Mouse (Mus musculus) macrophage (primary cell): ENCODE data around the gene Zdhhc17. TPM values are rescaled to one million over a fixed set of nuclear protein-coding genes. Genes with fewer than 3 reads are reported as not detected.

Source experiments
- H3K27ac ChIP-seq: fragments of 350-480 bp; formaldehyde crosslinking; 2 replicates; pipeline ENCODE4 v1.9.0; 2021
- H3K36me3 ChIP-seq: fragments of 350-480 bp; formaldehyde crosslinking; 2 replicates; pipeline ENCODE4 v1.9.0; 2021; ENCODE audit errors: inconsistent target
- H3K4me3 ChIP-seq: fragments of 350-480 bp; formaldehyde crosslinking; 2 replicates; pipeline ENCODE4 v1.9.0; 2021; ENCODE audit errors: inconsistent target
- H3K79me2 ChIP-seq: fragments of 350-480 bp; formaldehyde crosslinking; 2 replicates; pipeline ENCODE4 v1.9.0; 2021; ENCODE audit errors: inconsistent target
- WGBS: methylation state at CpG from one replicate; pipeline ENCODE4 v1.1.7; 2026; ENCODE audit warnings: inconsistent platforms; ENCODE audit not compliant: missing documents; 5-methylcytosine and 5-hydroxymethylcytosine counted together
- polyA plus RNA-seq: library from polyadenylated mRNA; stranded (reverse); fragments of 250-400 nt; gene quantifications from 3 replicates; pipeline ENCODE4 v1.2.4, GENCODE M21; 2018; ENCODE audit warnings: inconsistent platforms

Zdhhc17 gene
- polyA plus RNA-seq, 1 experiment from 2014 or later = 8.6 TPM

GRCm38 (mm10) chr10:111013265-111013664, 3.3 kb upstream of the Zdhhc17 start:
- WGBS = 93% methylated on average over 3 of the region's 3 CpGs
- Histone ChIP-seq H3K79me2 (peaks cover 11% of the 10 kb centered on the region; the same call in 1 of the 2 replicates), H3K27ac (no peak overlapping the region)

GRCm38 (mm10) chr10:111012496-111013038, 2.6 kb upstream of the Zdhhc17 start:
- Histone ChIP-seq H3K79me2 (peaks cover 18% of the 10 kb centered on the region), H3K36me3 (no peaks in the 10 kb centered on the region)
- WGBS = 91% methylated on average over 5 of the region's 5 CpGs

More at GRCm38 (mm10) chr10:111013265-111013664, 3.3 kb upstream of the Zdhhc17 start:
- H3K36me3 ChIP-seq = no peaks in the 10 kb centered on the region
- no peak overlapping the region for H3K4me3 ChIP-seq

GRCm38 (mm10) chr10:111011226-111011765, 1.4 kb upstream of the Zdhhc17 start:
- H3K27ac ChIP-seq = 0 out of 2 replicates have a peak overlapping the region, but pooled peaks have one; percentile 16
- peak overlapping the region; percentile 73 for H3K4me3 ChIP-seq
- no peaks in the 10 kb centered on the region for H3K36me3 ChIP-seq
- under 1% methylated on average over 11 of the region's 14 CpGs for WGBS
- peaks cover 31% of the 10 kb centered on the region for H3K79me2 ChIP-seq

More at GRCm38 (mm10) chr10:111012496-111013038, 2.6 kb upstream of the Zdhhc17 start:
- H3K27ac ChIP-seq = no peak overlapping the region
- H3K4me3 ChIP-seq = no peak overlapping the region

- H3K36me3 ChIP-seq = no peaks in the 10 kb centered on the region
- H3K27ac ChIP-seq = peak overlapping the region; percentile 16; the same call in 1 of the 2 replicates
- H3K79me2 ChIP-seq = peaks cover 37% of the 10 kb centered on the region
- peak overlapping the region; percentile 73 for H3K4me3 ChIP-seq
- 1% methylated on average over 14 of the region's 19 CpGs for WGBS
Observed at GRCm38 (mm10) chr10:111010480-111011225, 713 bp upstream of the Zdhhc17 start.

GRCm38 (mm10) chr10:111009113-111009640, 763 bp downstream of the Zdhhc17 start:
- H3K36me3 ChIP-seq = no peaks in the 10 kb centered on the region
- peak overlapping the region; percentile 71 for H3K4me3 ChIP-seq
- no peak overlapping the region for H3K27ac ChIP-seq
- peaks cover 52% of the 10 kb centered on the region for H3K79me2 ChIP-seq
- WGBS = 2% methylated on average over 28 of the region's 28 CpGs

GRCm38 (mm10) chr10:111007687-111008086, 2.3 kb downstream of the Zdhhc17 start:
- H3K27ac ChIP-seq = no peak overlapping the region

GRCm38 (mm10) chr10:111005611-111006488, 4.1 kb downstream of the Zdhhc17 start:
- no peak overlapping the region for H3K27ac ChIP-seq
- WGBS = 63% methylated on average over 14 of the region's 14 CpGs
- no peaks in the 10 kb centered on the region for H3K36me3 ChIP-seq
- H3K79me2 ChIP-seq = peaks cover 67% of the 10 kb centered on the region
- H3K4me3 ChIP-seq = no peak overlapping the region

More at GRCm38 (mm10) chr10:111007687-111008086, 2.3 kb downstream of the Zdhhc17 start:
- 46% methylated on average over 4 of the region's 4 CpGs for WGBS
- Histone ChIP-seq H3K79me2 (peaks cover 66% of the 10 kb centered on the region), H3K4me3 (no peak overlapping the region), H3K36me3 (no peaks in the 10 kb centered on the region)

- no peak overlapping the region for H3K27ac ChIP-seq
- no peak overlapping the region for H3K4me3 ChIP-seq
- H3K36me3 ChIP-seq = no peaks in the 10 kb centered on the region
- H3K79me2 ChIP-seq = peaks cover 72% of the 10 kb centered on the region
- WGBS = 25% methylated on average over 6 of the region's 6 CpGs
Observed at GRCm38 (mm10) chr10:111004220-111004619, 5.7 kb downstream of the Zdhhc17 start.

GRCm38 (mm10) chr10:110999201-110999600, 10.7 kb downstream of the Zdhhc17 start:
- Histone ChIP-seq H3K79me2 (peaks cover 68% of the 10 kb centered on the region), H3K27ac (no peak overlapping the region), H3K36me3 (no peaks in the 10 kb centered on the region), H3K4me3 (no peak overlapping the region)
- WGBS = 93% methylated on average over 5 of the region's 5 CpGs

- Histone ChIP-seq H3K79me2 (peaks cover 69% of the 10 kb centered on the region), H3K27ac (no peak overlapping the region), H3K36me3 (no peaks in the 10 kb centered on the region), H3K4me3 (no peak overlapping the region)
- WGBS = 86% methylated on average over 6 of the region's 6 CpGs
Observed at GRCm38 (mm10) chr10:110997180-110997579, 12.8 kb downstream of the Zdhhc17 start.

- WGBS = 97% methylated on average over 5 of the region's 5 CpGs
- Histone ChIP-seq H3K4me3 (no peak overlapping the region), H3K79me2 (peaks cover 92% of the 10 kb centered on the region), H3K27ac (no peak overlapping the region), H3K36me3 (no peaks in the 10 kb centered on the region)
Observed at GRCm38 (mm10) chr10:110994761-110995160, 15.2 kb downstream of the Zdhhc17 start.

- no peak overlapping the region for H3K4me3 ChIP-seq
- H3K79me2 ChIP-seq = peaks cover 92% of the 10 kb centered on the region
- H3K36me3 ChIP-seq = no peaks in the 10 kb centered on the region
- H3K27ac ChIP-seq = no peak overlapping the region
- 75% methylated on average over 5 of the region's 5 CpGs for WGBS
Observed at GRCm38 (mm10) chr10:110993249-110993648, 16.7 kb downstream of the Zdhhc17 start.

GRCm38 (mm10) chr10:110992047-110992431, 17.9 kb downstream of the Zdhhc17 start:
- H3K4me3 ChIP-seq = no peak overlapping the region
- no peak overlapping the region for H3K27ac ChIP-seq
- WGBS = 30% methylated on average over 9 of the region's 9 CpGs
- H3K36me3 ChIP-seq = no peaks in the 10 kb centered on the region
- peaks cover 92% of the 10 kb centered on the region for H3K79me2 ChIP-seq
